Comparison of ENCODE assay signal across 8 mouse cellular contexts in the genomic region with DNA sequence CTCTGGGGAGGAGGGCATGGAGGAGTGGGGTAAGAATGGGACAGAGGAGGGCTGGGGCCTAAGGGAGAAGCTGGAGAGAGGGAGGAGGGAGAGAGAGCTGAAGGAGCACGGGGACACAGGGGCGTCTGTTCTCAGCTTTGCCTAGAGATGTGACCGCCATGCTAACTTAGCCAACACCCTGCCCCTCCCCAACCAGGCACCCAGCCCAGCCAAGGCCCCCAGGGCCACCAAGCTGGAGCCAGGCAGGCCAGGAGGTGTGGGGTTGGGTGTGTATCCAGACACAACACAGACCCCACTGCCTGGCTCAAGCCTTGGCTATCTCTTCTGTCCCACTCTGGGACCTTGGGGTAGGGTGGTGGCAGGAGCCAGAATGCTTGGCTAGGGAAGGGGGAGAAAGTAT. TPM values are rescaled to one million over a fixed set of nuclear protein-coding genes. Genes with fewer than 3 reads are reported as not detected.
DNase-seq lines count a peak whose midpoint lies in the region; ATAC-seq and TF ChIP-seq lines count a peak whose summit lies in the region.

No protein-coding gene starts in this region.

- peak overlapping the region; percentile 37; the same call in 1 of the 2 replicates for H3K27ac ChIP-seq in spleen, adult 2 months (ENCODE audit: insufficient read depth, low read length)
- H3K27ac ChIP-seq in hindbrain, embryonic 11.5 days (ENCODE audit: low read depth, low read length), result peak overlapping the region; percentile 53; the same call in 1 of the 2 replicates
- peak overlapping the region; percentile 26; the same call in 1 of the 2 replicates for H3K27ac ChIP-seq in midbrain, embryonic 15.5 days

- DNase-seq in cerebellum, postnatal 25 days, result peak; percentile 41 to 48
- DNase-seq in cerebellum, postnatal 36 days, result no peak
- no peak for DNase-seq in spleen, adult 2 months (ENCODE audit: low read depth in 1 of 2, low spot score in 2 of 2)
- DNase-seq in spleen, postnatal 36 days (ENCODE audit: low spot score in 2 of 2), result no peak
- no peak for DNase-seq in hindbrain, embryonic 11.5 days (ENCODE audit: low spot score)
- DNase-seq in T-cell, adult 2 months (ENCODE audit: low spot score), result no peak
- no peak for DNase-seq in MN1 (ENCODE audit: low spot score)

- no peak overlapping the region for H3K4me2 ChIP-seq in hindbrain, embryonic 11.5 days (replicated peaks; ENCODE audit: low read depth, low read length)
- peak overlapping the region; percentile 4; the same call in 1 of the 2 replicates for H3K4me2 ChIP-seq in midbrain, embryonic 15.5 days

- peaks cover 3% of the 10 kb centered on the region; the same call in 1 of the 2 replicates for H3K4me1 ChIP-seq in spleen, adult 2 months (ENCODE audit: control insufficient read depth, insufficient read depth, insufficient read length)
- H3K4me1 ChIP-seq in hindbrain, embryonic 11.5 days (replicated peaks; ENCODE audit: control insufficient read depth, insufficient read depth, low read length), result peaks cover 17% of the 10 kb centered on the region
- peaks cover 61% of the 10 kb centered on the region for H3K4me1 ChIP-seq in midbrain, embryonic 15.5 days

- TF ChIP-seq POLR2A in spleen, adult 2 months (IDR thresholded peaks at IDR 0.05; ENCODE audit: low read depth, low read length), result no peak

- H3K27me3 ChIP-seq in spleen, adult 2 months (ENCODE audit: control insufficient read depth, insufficient read depth, low read length), result peaks cover 2% of the 10 kb centered on the region; the same call in 1 of the 2 replicates
- H3K27me3 ChIP-seq in hindbrain, embryonic 11.5 days (ENCODE audit: control insufficient read depth, insufficient read depth, low read length), result no peaks in the 10 kb centered on the region
- H3K27me3 ChIP-seq in midbrain, embryonic 15.5 days (replicated peaks), result no peaks in the 10 kb centered on the region

- H3K9me3 ChIP-seq in hindbrain, embryonic 11.5 days (ENCODE audit: control insufficient read depth, low read length), result no peaks in the 10 kb centered on the region
- H3K9me3 ChIP-seq in midbrain, embryonic 15.5 days, result no peaks in the 10 kb centered on the region

- ATAC-seq in hindbrain, embryonic 11.5 days (ENCODE audit: low FRiP score), result no peak
- no peak for ATAC-seq in midbrain, embryonic 15.5 days (replicated peaks)

- 89% methylated on average over 1 of the region's 3 CpGs for WGBS in spleen, adult 2 months
- 71% methylated on average over 3 of the region's 3 CpGs for WGBS in hindbrain, embryonic 11.5 days
- 59% methylated on average over 3 of the region's 3 CpGs for WGBS in midbrain, embryonic 15.5 days

- H3K9ac ChIP-seq in hindbrain, embryonic 11.5 days (ENCODE audit: low read depth, low read length), result no peak overlapping the region
- no peak overlapping the region for H3K9ac ChIP-seq in midbrain, embryonic 15.5 days

- TF ChIP-seq CTCF in spleen, adult 2 months (IDR thresholded peaks at IDR 0.05; ENCODE audit: extremely low read depth, insufficient read depth, insufficient read length, insufficient replicate concordance), result no peak

- H3K4me3 ChIP-seq in spleen, adult 2 months (ENCODE audit: extremely low read depth, insufficient read depth, insufficient read length), result no peak overlapping the region
- no peak overlapping the region for H3K4me3 ChIP-seq in hindbrain, embryonic 11.5 days (ENCODE audit: low read depth, low read length)
- H3K4me3 ChIP-seq in midbrain, embryonic 15.5 days, result no peak overlapping the region

- no peaks in the 10 kb centered on the region for H3K36me3 ChIP-seq in spleen, adult 2 months (ENCODE audit: control insufficient read depth, insufficient read depth, low read length)
- no peaks in the 10 kb centered on the region for H3K36me3 ChIP-seq in hindbrain, embryonic 11.5 days (ENCODE audit: control insufficient read depth, insufficient read depth, low read length)
- peaks cover 15% of the 10 kb centered on the region for H3K36me3 ChIP-seq in midbrain, embryonic 15.5 days (replicated peaks)

RNA-seq across cellular contexts. Expression of a gene that starts 5.4 kb away (rescaled TPM):
- polyA plus RNA-seq in spleen, adult 2 months (2012; rRNA removed), result 98.7 and 99.4 TPM in 2 replicates
- polyA plus RNA-seq in hindbrain, embryonic 11.5 days (2014; fragmentation: Nextera tagmentation; extraction: Ambion mirVana), result 66.3 and 67.1 TPM in 2 replicates
- 117 and 119 TPM in 2 replicates for polyA plus RNA-seq in midbrain, embryonic 15.5 days (2015; fragmentation: Nextera tagmentation; extraction: Ambion mirVana)

RNA-seq across cellular contexts. Expression of a gene that starts 27.2 kb away (rescaled TPM):
- 120 and 126 TPM in 2 replicates for polyA plus RNA-seq in spleen, adult 2 months (2012; rRNA removed)
- polyA plus RNA-seq in hindbrain, embryonic 11.5 days (2014; fragmentation: Nextera tagmentation; extraction: Ambion mirVana), result 6.0 and 6.9 TPM in 2 replicates
- 5.8 and 5.9 TPM in 2 replicates for polyA plus RNA-seq in midbrain, embryonic 15.5 days (2015; fragmentation: Nextera tagmentation; extraction: Ambion mirVana)

RNA-seq across cellular contexts. Expression of a gene that starts 51.1 kb away (rescaled TPM):
- 3.2 and 3.5 TPM in 2 replicates for polyA plus RNA-seq in spleen, adult 2 months (2012; rRNA removed)
- 8.6 and 9.3 TPM in 2 replicates for polyA plus RNA-seq in hindbrain, embryonic 11.5 days (2014; fragmentation: Nextera tagmentation; extraction: Ambion mirVana)
- polyA plus RNA-seq in midbrain, embryonic 15.5 days (2015; fragmentation: Nextera tagmentation; extraction: Ambion mirVana), result 3.3 and 3.7 TPM in 2 replicates

RNA-seq across cellular contexts. Expression of a gene that starts 52.8 kb away (rescaled TPM):
- 30.6 and 32.7 TPM in 2 replicates for polyA plus RNA-seq in spleen, adult 2 months (2012; rRNA removed)
- 4.3 and 4.9 TPM in 2 replicates for polyA plus RNA-seq in hindbrain, embryonic 11.5 days (2014; fragmentation: Nextera tagmentation; extraction: Ambion mirVana)
- polyA plus RNA-seq in midbrain, embryonic 15.5 days (2015; fragmentation: Nextera tagmentation; extraction: Ambion mirVana), result 1.9 and 2.6 TPM in 2 replicates

Comparison
In these comparisons a context has a peak if more than half of its experiments do, and no peak if none do; other contexts are left out.
1. DNase-seq: peak in cerebellum, postnatal 25 days (2 of 2); none in cerebellum, postnatal 36 days (0 of 2), spleen, adult 2 months (0 of 2), spleen, postnatal 36 days (0 of 2), hindbrain, embryonic 11.5 days (single experiment), T-cell, adult 2 months (single experiment) and MN1 (single experiment).
2. RNA of a gene that starts 27.2 kb away (polyA plus RNA-seq): 120 to 126 TPM in spleen, adult 2 months; 6.0 to 6.9 TPM in hindbrain, embryonic 11.5 days and 5.8 to 5.9 TPM in midbrain, embryonic 15.5 days; every median in the first group is over 10 times any median in the second.
3. Peak in every context shown above with its lines, with median percentiles within 50 percentile points of each other: H3K27ac ChIP-seq.